Mouse (Mus musculus): ENCODE data around the gene Rnf111.
A peak's percentile ranks its signal among the peaks of the same experiment; 100 is the strongest.
"Not testable (repeated sequence)": the region's sequence is repeated elsewhere in the genome, so short reads cannot be mapped to it uniquely, and the experiment has no call there.

Gene Rnf111

GRCm38 (mm10) chr9:70503626-70504041 lies at the start of gene Rnf111:
Gene Rnf111 (minus strand): TSS chr9:70503725.
- DNase-seq = peak; percentile 97

GRCm38 (mm10) chr9:70552233-70552632 lies 48.7 kb upstream of the Rnf111 start:
- not testable (repeated sequence) for DNase-seq

DNA sequence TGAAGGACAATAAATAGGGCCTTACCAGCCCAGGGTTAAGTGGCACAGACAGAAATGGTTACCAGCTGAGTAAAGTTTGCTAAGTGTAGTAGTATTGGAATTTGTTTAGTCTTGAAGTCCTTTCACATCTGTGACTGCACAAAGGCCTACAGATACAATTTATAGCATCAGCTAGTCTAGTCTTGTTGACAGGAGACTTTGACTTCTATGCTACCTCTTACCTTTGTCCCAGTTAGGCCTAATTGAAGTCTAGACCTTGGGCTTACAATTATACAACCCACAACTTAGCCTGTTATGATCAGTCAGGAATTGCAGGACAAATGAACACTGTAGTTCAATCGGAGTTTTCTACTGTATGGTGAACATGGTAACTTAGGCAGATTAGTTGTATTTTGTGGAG lies 48.0 kb upstream of the Rnf111 start:
- DNase-seq = no peak

GRCm38 (mm10) chr9:70548304-70548703 lies 44.8 kb upstream of the Rnf111 start:
- no peak for DNase-seq

DNA sequence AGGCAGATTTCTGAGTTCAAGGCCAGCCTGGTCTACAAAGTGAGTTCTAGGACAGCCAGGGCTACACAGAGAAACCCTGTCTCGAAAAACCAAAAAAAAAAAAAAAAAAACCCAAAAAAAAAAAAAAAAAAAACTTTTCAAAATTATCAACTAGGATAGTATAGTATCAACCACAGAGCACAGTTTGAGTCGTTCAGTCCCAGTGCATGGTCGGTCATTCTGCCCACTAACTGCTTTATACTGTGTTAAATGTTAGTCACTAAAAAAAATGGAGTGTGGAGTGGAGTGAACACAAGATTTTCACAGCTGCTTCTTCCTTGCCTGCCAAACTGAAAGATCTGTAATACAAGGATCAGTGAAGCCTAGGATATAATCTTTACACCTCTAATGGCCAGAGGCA lies 43.1 kb upstream of the Rnf111 start:
- DNase-seq = not testable (repeated sequence)

DNA sequence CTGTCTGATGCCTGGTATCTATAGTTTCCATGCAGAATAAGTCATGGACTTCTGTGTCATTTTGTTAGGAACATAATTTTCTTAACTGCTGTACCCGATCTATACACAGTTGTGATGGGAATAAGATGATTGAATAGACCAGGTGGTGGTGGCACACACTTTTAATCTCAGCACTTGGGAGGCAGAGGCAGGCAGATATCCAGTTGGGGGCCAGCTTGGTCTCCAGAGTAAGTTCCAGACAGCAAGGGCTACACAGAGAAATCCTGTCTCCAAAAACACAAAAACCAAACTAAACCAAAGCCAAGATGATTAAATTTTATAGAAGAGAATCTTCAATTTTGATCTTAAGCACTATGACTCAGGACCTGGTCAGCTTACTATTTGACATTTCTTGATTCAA lies 41.3 kb upstream of the Rnf111 start:
- DNase-seq = no peak

DNA sequence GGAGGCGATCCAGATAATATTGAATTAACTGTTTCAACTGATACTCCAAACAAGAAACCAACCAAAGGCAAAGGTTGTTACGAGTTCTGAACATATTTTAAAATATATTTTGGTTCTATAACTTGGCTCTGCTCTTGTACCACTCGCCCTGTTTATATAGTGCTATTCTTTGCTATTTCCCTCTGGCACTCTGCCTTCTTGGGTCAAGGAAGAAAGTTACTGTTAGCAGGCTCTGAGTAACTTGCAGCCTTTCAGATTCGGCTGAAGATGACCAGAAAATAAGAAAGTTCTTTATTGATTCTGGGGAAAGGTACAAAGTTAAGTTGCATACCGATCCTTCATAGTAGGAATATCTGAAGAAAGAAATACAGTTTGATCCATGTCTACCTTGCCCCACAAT lies 40.5 kb upstream of the Rnf111 start:
- DNase-seq = no peak

DNA sequence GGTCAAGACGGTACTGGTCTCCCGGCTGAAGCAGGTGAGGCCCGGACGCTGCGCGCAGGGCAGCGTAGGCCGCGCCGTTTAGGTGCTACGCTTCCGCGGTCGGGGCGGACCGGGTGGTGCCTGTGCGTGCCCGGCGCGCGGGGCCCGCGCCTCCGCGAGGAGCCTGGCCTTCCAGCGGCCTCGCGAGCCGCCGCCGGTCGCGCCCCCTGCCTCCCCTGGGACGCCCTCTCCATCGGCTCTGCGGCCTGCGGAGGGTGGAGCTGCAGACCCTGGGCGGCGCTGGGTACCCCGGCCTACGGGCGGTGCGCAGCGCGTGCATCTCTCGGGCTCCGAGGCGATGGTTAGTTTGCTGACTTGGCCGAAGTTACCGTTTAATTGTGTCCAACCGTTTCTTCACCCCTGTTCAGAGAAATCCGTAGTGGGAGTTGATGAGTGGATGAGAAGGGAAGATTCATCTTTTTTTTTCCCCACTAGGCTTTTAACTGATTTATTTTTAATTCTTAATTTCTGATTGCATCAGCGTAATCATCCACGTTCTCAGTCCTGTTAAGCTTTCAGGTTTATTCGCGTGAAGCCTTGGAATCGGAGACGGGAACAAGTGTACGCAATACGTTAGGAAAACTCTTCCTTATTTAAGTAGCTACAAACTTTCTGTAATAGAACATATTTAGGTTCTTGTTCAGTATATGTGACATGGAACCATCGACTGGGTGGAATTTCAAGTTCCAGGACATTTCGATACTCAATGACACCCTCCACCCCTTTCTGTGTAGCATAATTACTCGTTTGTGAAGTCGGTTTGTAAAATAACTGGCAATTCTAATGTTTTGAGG lies 39.7 kb upstream of the Rnf111 start:
- no peak for DNase-seq

DNA sequence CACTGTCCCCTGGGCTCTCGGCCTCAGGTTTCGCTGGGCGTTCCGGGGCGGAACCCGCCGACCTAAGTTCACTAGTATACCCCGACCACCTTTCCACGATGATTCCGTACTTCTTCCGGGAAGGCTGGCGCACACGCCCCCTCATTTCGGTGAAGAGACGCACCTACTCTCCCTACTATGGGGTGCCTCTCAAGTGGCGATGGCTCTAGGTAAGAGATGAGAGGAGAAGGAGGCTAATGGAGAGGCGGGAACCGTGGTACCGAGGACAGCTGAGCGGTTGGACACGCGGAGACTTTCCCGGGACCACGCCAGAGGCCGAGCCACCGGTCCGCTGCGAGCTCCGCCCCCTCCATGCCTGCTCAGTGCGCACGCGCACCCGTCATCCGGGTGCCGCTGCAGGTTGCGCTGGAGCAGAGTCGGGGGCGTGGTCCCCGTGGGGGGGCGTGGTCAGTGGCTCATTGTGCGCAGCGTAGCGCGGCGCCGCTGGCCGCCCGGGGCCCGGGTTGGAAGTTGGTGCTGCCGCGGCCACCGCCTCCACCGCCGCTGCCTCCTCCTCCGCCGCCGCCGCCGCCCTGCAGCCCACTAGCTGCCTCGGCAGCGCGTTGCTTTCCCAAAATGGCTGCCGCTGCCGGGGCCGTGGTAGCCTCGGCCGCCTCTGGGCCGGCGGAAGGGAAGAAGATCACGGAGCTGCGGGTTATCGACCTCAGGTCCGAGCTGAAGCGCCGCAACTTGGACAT lies 38.9 kb upstream of the Rnf111 start, which contains the start of gene Sltm:
Gene Sltm (plus strand): TSS at position 450 of the 737 bp plus-strand sequence.
- peak; percentile 100 for DNase-seq

DNA sequence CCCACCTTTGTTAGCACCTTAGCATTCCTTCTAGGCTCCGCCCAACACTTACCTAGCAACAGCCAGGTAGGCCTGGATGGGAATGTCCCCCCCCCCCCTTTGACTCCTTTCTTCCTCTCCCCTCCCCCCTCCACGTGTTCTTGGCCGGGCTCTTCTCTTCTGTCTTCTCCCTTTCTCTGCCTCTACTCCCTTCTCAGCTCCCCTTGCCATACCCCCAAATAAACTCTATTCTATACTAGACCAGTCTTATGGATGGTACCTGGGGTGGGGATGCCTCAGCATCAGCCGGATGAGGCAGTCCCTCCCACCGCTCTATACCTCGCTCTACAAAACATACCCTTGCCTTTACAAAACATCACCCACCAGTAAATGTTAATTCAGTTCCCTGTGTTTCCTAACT lies 38.1 kb upstream of the Rnf111 start:
- no peak for DNase-seq

- no peak for DNase-seq
Observed at GRCm38 (mm10) chr9:70533328-70533727, 29.8 kb upstream of the Rnf111 start.

DNA sequence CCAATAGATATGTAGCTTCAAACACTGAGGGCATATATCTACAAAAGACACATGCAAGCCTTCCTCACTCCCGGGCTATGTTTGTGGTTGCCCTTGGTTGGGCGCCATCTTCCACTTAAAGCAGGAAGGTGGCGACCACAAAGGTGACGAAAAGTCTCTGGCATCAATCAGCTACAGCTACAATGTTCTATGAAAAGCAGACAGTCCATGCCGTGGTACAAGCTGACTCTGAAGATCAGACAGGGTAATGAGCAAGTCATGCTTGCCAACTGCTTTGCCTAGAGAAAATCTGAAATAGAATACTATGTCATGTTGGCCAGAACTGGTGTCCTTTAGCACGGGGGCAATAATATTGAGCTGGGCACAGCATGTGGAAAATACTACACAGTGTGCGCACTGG lies 20.8 kb upstream of the Rnf111 start:
- DNase-seq = no peak

- no peak for DNase-seq
Observed at GRCm38 (mm10) chr9:70523813-70524212, 20.3 kb upstream of the Rnf111 start.

- DNase-seq = no peak
Observed at GRCm38 (mm10) chr9:70520651-70521050, 17.1 kb upstream of the Rnf111 start.

- DNase-seq = no peak
Observed at GRCm38 (mm10) chr9:70511681-70512080, 8.2 kb upstream of the Rnf111 start.

- DNase-seq = no peak
Observed at GRCm38 (mm10) chr9:70510998-70511583, 7.6 kb upstream of the Rnf111 start.

- DNase-seq = no peak
Observed at GRCm38 (mm10) chr9:70509906-70510525, 6.5 kb upstream of the Rnf111 start.

GRCm38 (mm10) chr9:70506787-70507186 lies 3.3 kb upstream of the Rnf111 start:
- DNase-seq = no peak

GRCm38 (mm10) chr9:70506186-70506585 lies 2.7 kb upstream of the Rnf111 start:
- DNase-seq = no peak

DNA sequence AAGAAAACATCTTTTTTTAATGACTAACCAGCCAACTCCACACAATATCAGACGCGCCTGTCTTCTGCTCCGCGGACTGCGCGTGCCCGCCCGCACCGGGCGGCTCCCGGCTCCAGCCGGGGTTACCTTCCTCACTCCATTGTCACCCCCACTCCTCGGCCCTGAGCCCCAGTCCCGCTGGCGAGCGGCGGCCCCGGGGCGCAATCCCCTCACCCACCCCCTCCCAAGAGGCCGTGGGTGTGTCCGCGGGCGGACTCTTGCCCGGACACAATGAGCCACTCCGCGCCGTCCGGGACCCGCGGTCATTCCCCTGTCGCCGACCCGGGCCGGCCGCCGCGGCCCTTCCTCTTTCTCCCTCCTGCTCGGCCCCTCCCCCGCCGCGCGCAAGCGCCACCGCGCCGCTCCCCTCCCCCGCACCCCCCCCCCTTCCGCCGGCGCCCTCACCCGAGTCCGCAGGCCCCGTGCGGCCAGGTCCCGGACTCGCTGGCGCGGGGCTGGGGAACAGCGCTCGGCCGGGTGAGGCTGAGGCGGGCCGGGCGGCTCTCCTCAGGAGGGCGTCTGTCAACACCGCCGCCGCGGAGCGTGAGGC lies 416 bp downstream of the Rnf111 start:
- peak; percentile 52 for DNase-seq

DNA sequence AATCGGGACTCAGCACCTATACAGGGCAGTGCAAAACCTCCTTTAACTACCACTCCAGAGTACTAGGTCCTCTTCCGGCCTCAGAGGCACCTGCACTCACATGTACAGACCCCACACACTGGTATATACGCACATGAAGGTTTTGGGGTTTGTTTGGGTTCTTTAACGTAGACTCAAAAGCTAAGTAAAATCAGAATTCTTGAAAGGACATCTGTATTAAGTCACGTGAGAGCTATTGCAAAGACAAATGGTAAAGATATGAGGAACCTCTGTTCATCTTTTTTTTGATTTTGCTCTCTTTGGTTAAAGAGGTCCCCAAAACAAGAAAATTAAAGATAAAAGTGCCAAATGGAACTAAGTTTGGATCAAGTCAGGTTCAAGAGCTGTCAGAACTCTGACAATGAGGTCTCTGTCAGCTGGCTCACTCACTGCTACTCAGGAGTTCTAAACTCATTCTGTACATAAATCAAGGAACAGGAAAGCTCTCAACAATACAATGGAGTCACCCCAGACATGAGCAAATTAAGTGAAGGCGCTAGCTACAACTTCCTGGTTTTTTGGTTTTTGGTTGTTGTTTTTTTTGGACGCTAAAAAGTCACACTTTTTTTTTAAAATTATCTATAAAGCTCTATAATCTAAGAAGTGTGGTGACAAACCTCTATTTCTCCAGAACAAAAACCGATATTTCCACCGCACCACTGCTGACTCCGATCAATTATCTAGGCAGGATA lies 1.1 kb downstream of the Rnf111 start:
- no peak for DNase-seq

DNA sequence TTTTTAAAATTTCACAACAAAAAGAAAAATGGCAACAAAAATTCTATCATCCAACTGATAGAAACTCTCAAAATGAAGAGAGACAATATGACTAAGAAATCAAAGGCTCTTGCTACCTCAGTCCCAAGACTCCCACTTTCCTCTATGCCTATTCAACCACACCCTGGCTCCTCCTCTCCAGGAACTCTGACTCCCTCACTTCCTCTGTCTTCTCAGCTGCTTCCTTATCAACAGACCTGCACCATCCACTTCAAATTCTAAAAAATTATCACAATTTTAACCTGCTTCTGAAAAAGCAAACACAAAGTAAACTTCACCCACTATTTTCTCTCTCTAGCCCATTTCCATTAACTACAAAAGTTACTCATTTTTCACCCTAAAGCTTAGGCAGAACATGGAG lies 6.5 kb downstream of the Rnf111 start:
- DNase-seq = no peak

Measured in cerebellum, adult 11 months (tissue).